Mouse (Mus musculus) duodenum, adult 2 months (tissue): ENCODE data around the gene Gfi1. TPM values are rescaled to one million over a fixed set of nuclear protein-coding genes. Genes with fewer than 3 reads are reported as not detected.

Experiments used
- polyA plus RNA-seq: library from polyadenylated mRNA; depleted of rRNA; stranded (reverse); fragments of >200 nt; gene quantifications from 2 replicates; pipeline ENCODE4 v1.2.3, GENCODE M21; 2012; ENCODE audit warnings: low replicate concordance; rRNA removed

Gfi1 gene
- 7.4 and 7.6 TPM in 2 replicates for polyA plus RNA-seq

DNA sequence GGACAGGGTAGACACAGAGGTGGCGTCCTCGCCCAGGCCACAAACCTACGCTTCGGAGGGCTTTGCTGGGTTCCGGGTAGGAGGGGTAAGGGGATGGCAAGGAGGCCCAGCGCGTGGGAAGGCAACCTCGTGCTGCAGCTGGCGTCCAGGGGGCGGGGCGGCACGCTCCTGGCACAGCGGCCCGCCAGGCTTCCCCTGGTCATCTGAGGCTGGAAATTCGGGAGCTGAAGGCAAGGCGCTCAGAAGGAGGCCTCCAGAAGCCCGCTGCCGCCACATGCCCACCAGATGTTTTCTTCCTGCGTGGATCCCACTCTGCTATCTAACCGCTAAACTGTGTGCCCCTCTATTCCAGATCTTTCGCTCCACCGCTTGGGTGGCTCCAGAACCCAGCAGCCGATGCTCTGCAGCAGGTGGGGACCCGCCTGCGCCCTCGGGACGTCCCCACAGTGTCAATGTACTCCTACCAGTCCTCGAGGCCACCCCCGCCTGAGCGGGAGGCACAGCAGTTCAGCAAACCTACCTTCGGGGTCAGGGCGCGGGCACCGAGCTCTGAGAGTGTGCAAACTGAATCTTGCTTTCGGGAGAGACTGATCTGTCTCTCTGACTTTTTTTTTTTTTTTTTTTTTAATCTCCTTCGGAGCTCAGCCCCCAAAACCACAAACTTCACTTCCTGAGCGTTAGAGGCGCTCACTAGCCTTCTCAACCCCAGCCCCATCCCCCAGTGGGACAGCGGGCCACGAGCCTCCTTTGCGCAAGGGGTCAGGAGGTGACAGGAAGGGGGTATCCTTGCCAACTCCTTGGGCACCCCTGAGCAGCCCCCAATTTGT, at the start of gene Gfi1:
TSS of gene Gfi1 (minus strand) at position 602 of the 827 bp plus-strand sequence.

Other genes starting within 250 kb of the Gfi1 start
- gene Gm42669, start 218.4 kb downstream of the Gfi1 start, polyA plus RNA-seq = not detected in 2 replicates
- not detected in 2 replicates for gene 1700028K03Rik, start 191.3 kb downstream of the Gfi1 start, polyA plus RNA-seq
- gene Rpap2, start 128.7 kb downstream of the Gfi1 start, polyA plus RNA-seq = 0.32 and 1.8 TPM in 2 replicates
- not detected in 2 replicates for gene Glmn, start 128.1 kb downstream of the Gfi1 start, polyA plus RNA-seq
- not detected in 2 replicates for gene Ube2d2b, start 104.1 kb upstream of the Gfi1 start, polyA plus RNA-seq
- 3.9 and 5.1 TPM in 2 replicates for gene Evi5, start 149.1 kb upstream of the Gfi1 start, polyA plus RNA-seq
- gene Rpl5, start 174.5 kb upstream of the Gfi1 start, polyA plus RNA-seq = 20.7 and 32.9 TPM in 2 replicates